Mouse (Mus musculus): ENCODE data around the gene Ppp1r9b.

The Ppp1r9b gene

DNA sequence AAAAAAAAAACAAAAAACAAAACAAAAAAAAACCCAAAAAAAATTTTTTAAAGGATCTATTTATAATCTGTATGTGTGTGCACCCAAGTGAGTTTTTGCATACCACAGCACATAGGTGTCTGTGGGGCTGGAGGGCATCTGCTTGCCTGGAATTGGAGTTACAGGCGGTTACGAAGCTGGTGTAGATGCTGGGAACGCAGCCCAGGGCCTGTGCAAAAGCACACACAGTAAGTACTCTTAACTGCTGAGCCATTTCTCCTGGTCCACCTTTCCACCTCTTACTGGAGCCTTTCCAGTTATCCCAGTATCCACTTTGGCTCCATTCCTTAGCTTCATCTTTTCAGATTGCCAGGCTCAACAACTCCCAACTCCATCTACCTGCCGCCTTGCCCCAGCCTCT is 52.2 kb downstream of the Ppp1r9b start:
- DNase-seq (ENCODE audit: extremely low read depth, low read depth, low spot score): no peak

- DNase-seq (ENCODE audit: extremely low read depth, low read depth, low spot score): no peak
Observed at GRCm38 (mm10) chr11:95043608-95044007, 52.8 kb downstream of the Ppp1r9b start.

- DNase-seq (ENCODE audit: extremely low read depth, low read depth, low spot score): no peak
Observed at GRCm38 (mm10) chr11:95044185-95044870, 53.5 kb downstream of the Ppp1r9b start.

- DNase-seq (ENCODE audit: extremely low read depth, low read depth, low spot score): no peak
Observed at GRCm38 (mm10) chr11:95046980-95047680, 56.3 kb downstream of the Ppp1r9b start.

GRCm38 (mm10) chr11:95053062-95053461 is 62.2 kb downstream of the Ppp1r9b start:
- DNase-seq (ENCODE audit: extremely low read depth, low read depth, low spot score): no peak

Data from fat pad, adult 2 months (tissue).